Mouse (Mus musculus) thymus, postnatal 25 days (tissue): ENCODE measurements around the gene Schip1.
A peak's percentile ranks its signal among the peaks of the same experiment; 100 is the strongest.

Experiments used
- DNase-seq: peaks from one replicate; pipeline ENCODE4 v3.0.0; 2022

Schip1 gene

GRCm38 (mm10) chr3:68483517-68483916, 418.9 kb downstream of the Schip1 start:
- no peak for DNase-seq

- no peak for DNase-seq
These were observed 419.4 kb downstream of the Schip1 start for GRCm38 (mm10) chr3:68484021-68484420.

- DNase-seq = no peak
These were observed 420.0 kb downstream of the Schip1 start for GRCm38 (mm10) chr3:68484561-68484960.

- DNase-seq = no peak
These were observed 423.0 kb downstream of the Schip1 start for GRCm38 (mm10) chr3:68487621-68488020.

- no peak for DNase-seq
These were observed 423.7 kb downstream of the Schip1 start for GRCm38 (mm10) chr3:68488316-68488715.

GRCm38 (mm10) chr3:68491516-68491915, 426.9 kb downstream of the Schip1 start:
- DNase-seq = no peak

GRCm38 (mm10) chr3:68492066-68492465, 427.5 kb downstream of the Schip1 start:
- no peak for DNase-seq

- DNase-seq = no peak
These were observed 427.9 kb downstream of the Schip1 start for GRCm38 (mm10) chr3:68492513-68492912.

GRCm38 (mm10) chr3:68493170-68493585, 428.6 kb downstream of the Schip1 start:
- no peak for DNase-seq

- DNase-seq = peak; percentile 32
These were observed 429.1 kb downstream of the Schip1 start for GRCm38 (mm10) chr3:68493586-68494295.

GRCm38 (mm10) chr3:68494296-68495095, 429.9 kb downstream of the Schip1 start:
- no peak for DNase-seq

- no peak for DNase-seq
These were observed 430.6 kb downstream of the Schip1 start for GRCm38 (mm10) chr3:68495096-68495735.

- DNase-seq = no peak
These were observed 431.2 kb downstream of the Schip1 start for GRCm38 (mm10) chr3:68495736-68496242.

- DNase-seq = no peak
These were observed 431.9 kb downstream of the Schip1 start for GRCm38 (mm10) chr3:68496513-68496912.

GRCm38 (mm10) chr3:68499532-68500152, 435.0 kb downstream of the Schip1 start:
- no peak for DNase-seq

GRCm38 (mm10) chr3:68504838-68505237, 440.2 kb downstream of the Schip1 start:
- no peak for DNase-seq

- DNase-seq = no peak
These were observed 442.2 kb downstream of the Schip1 start for GRCm38 (mm10) chr3:68506769-68507318.

- DNase-seq = no peak
These were observed 444.0 kb downstream of the Schip1 start for GRCm38 (mm10) chr3:68508629-68509028.

- no peak for DNase-seq
These were observed 446.3 kb downstream of the Schip1 start for GRCm38 (mm10) chr3:68510872-68511271.

- no peak for DNase-seq
These were observed 447.1 kb downstream of the Schip1 start for GRCm38 (mm10) chr3:68511744-68512143.

GRCm38 (mm10) chr3:68512327-68512726, 447.7 kb downstream of the Schip1 start:
- DNase-seq = no peak

GRCm38 (mm10) chr3:68513340-68514119, 448.9 kb downstream of the Schip1 start:
- DNase-seq = no peak
